Mouse (Mus musculus) olfactory bulb, adult 2 months (tissue): ENCODE measurements around the gene Pappa2.

Experiments
- CTCF ChIP-seq: fragments of 200-500 bp; IDR thresholded peaks from 2 replicates; pipeline ENCODE4 v1.5.1; 2012; ENCODE audit warnings: low read depth, mild to moderate bottlenecking, low read length, moderate library complexity; ENCODE audit not compliant: insufficient read depth
- POLR2A ChIP-seq: fragments of 200-500 bp; IDR thresholded peaks from 2 replicates; pipeline ENCODE4 v1.6.1; 2012; ENCODE audit warnings: mild to moderate bottlenecking, low read depth, low read length, moderate library complexity; ENCODE audit not compliant: insufficient read depth

GRCm38 (mm10) chr1:158934447-158934846, 45.8 kb downstream of the Pappa2 start:
- TF ChIP-seq POLR2A (no peak), CTCF (no peak)
